Mouse (Mus musculus): ENCODE results near the gene Gm5148. TPM values are rescaled to one million over a fixed set of nuclear protein-coding genes. Genes with fewer than 3 reads are reported as not detected.

The Gm5148 gene
- total and polyA plus RNA-seq, 3 experiments: 1.0 to 147 TPM; not detected in 1

- Histone ChIP-seq H3K4me3 (ENCODE audit: control insufficient read depth in 1 of 2, insufficient read depth in 1 of 2, low read depth in 2 of 2, low read length in 2 of 2) (no peak overlapping the region; a peak in 1 of 4 replicates), H3K9ac (ENCODE audit: control insufficient read depth, low read depth, low read length, poor library complexity, severe bottlenecking) (no peak overlapping the region; the same call in 1 of the 2 replicates), H3K27ac (ENCODE audit: control insufficient read depth, low read depth, low read length) (peak overlapping the region; percentile 54), H3K27me3 (ENCODE audit: control insufficient read depth in 1 of 2, insufficient read depth in 2 of 2, low read length in 2 of 2) (no peaks in the 10 kb centered on the region), H3K79me2 (ENCODE audit: control insufficient read depth, insufficient read depth, low read length, poor library complexity) (no peaks in the 10 kb centered on the region), H3K36me3 (ENCODE audit: control insufficient read depth in 1 of 2, insufficient read depth in 2 of 2, low read length in 2 of 2) (peaks cover 0 to 42% of the 10 kb centered on the region in 2 experiments; a peak in 2 of 4 replicates), H3K4me1 (ENCODE audit: control insufficient read depth in 1 of 2, insufficient read depth in 2 of 2, low read length in 2 of 2) (peaks cover 20 to 45% of the 10 kb centered on the region in 2 experiments), H3K9me3 (replicated peaks; ENCODE audit: insufficient read depth, low read length) (no peaks in the 10 kb centered on the region)
- TF ChIP-seq JUND (IDR thresholded peaks at IDR 0.05; ENCODE audit: low read depth, low read length): peak; percentile 83; the same call in 1 of the 2 replicates
- no peak for TF ChIP-seq MAFK (IDR thresholded peaks at IDR 0.05; ENCODE audit: borderline replicate concordance, low read depth, low read length)
- TF ChIP-seq TCF12 (IDR thresholded peaks at IDR 0.05; ENCODE audit: low read depth, low read length): peak; percentile 73
- no peak for TF ChIP-seq KAT2A (conservative IDR thresholded peaks at IDR 0.05; ENCODE audit: low read depth, low read length)
- TF ChIP-seq MXI1 (IDR thresholded peaks at IDR 0.05; ENCODE audit: low read depth, low read length): peak; percentile 47; the same call in 1 of the 2 replicates
- TF ChIP-seq EP300 (IDR thresholded peaks at IDR 0.05; ENCODE audit: low read depth in 1 of 2, low read length in 2 of 2): peak; percentile 85 to 88
- peak; percentile 45; the same call in 1 of the 2 replicates for TF ChIP-seq BHLHE40 (IDR thresholded peaks at IDR 0.05; ENCODE audit: borderline replicate concordance, low read depth, low read length)
- TF ChIP-seq RCOR1 (IDR thresholded peaks at IDR 0.05; ENCODE audit: low read depth, low read length): peak; percentile 33; the same call in 1 of the 2 replicates
- peak; percentile 88 for TF ChIP-seq GATA1 (IDR thresholded peaks at IDR 0.05; ENCODE audit: low read depth, low read length)
- TF ChIP-seq MAX (IDR thresholded peaks at IDR 0.05; ENCODE audit: low read length): peak; percentile 86
- peak; percentile 91 for TF ChIP-seq ETS1 (IDR thresholded peaks at IDR 0.05; ENCODE audit: low read depth, low read length)
- no peak for TF ChIP-seq MYB (IDR thresholded peaks at IDR 0.05; ENCODE audit: low read depth, low read length)
- peak; percentile 79 for TF ChIP-seq MYC (IDR thresholded peaks at IDR 0.05; ENCODE audit: low read depth, low read length)
- DNase-seq (ENCODE audit: low read depth, low spot score): peak; percentile 70
These were observed 38.0 kb upstream of the Gm5148 start for GRCm38 (mm10) chr3:37762303-37762702.

DNA sequence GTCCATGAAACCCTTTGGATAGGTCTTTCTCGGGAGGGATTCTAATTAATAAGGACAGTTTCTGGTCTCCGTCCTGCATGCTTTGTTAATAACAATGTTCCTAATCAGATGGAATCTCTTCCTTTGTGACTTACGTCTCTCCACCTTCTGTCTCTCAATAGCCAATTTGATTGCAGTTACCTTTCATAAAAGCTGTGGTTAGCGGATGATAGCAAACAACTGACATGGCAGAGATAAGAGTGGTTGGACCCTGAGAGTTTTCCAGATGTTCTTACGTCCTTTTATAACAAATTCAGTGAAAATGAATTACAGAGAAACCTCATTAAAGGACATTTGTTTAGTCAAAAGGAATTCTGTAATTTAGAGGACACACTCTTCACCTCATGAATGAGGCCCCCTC is 37.5 kb upstream of the Gm5148 start:
- DNase-seq (ENCODE audit: low read depth, low spot score): peak; percentile 50
- TF ChIP-seq ZC3H11A (IDR thresholded peaks at IDR 0.05; ENCODE audit: low read depth, low read length) (no peak), CTCF (IDR thresholded peaks at IDR 0.05 in 2 of 3, conservative IDR thresholded peaks at IDR 0.05 in 1 of 3; ENCODE audit: control insufficient read depth in 1 of 3, insufficient read depth in 1 of 3, low read depth in 2 of 3, low read length in 3 of 3, poor library complexity in 1 of 3, severe bottlenecking in 1 of 3) (no peak), JUND (IDR thresholded peaks at IDR 0.05; ENCODE audit: low read depth, low read length) (no peak), SIN3A (IDR thresholded peaks at IDR 0.05; ENCODE audit: low read length) (peak; percentile 38; the same call in 1 of the 2 replicates), MAFK (IDR thresholded peaks at IDR 0.05; ENCODE audit: borderline replicate concordance, low read depth, low read length) (no peak), TCF12 (IDR thresholded peaks at IDR 0.05; ENCODE audit: low read depth, low read length) (peak; percentile 75; the same call in 1 of the 2 replicates), TAL1 (IDR thresholded peaks at IDR 0.05; ENCODE audit: low read length) (peak; percentile 51), BHLHE40 (IDR thresholded peaks at IDR 0.05; ENCODE audit: borderline replicate concordance, low read depth, low read length) (no peak), SMC3 (IDR thresholded peaks at IDR 0.05; ENCODE audit: low read depth, low read length) (no peak), CHD1 (IDR thresholded peaks at IDR 0.05; ENCODE audit: low read depth, low read length) (0 out of 2 replicates have a peak, but pooled peaks have one; percentile 30), RCOR1 (IDR thresholded peaks at IDR 0.05; ENCODE audit: low read depth, low read length) (peak; percentile 78), EP300 (IDR thresholded peaks at IDR 0.05; ENCODE audit: low read depth in 1 of 2, low read length in 2 of 2) (peak; percentile 64 to 80), MXI1 (IDR thresholded peaks at IDR 0.05; ENCODE audit: low read depth, low read length) (0 out of 2 replicates have a peak, but pooled peaks have one; percentile 5), GATA1 (IDR thresholded peaks at IDR 0.05; ENCODE audit: low read depth, low read length) (peak; percentile 84), ETS1 (IDR thresholded peaks at IDR 0.05; ENCODE audit: low read depth, low read length) (peak; percentile 87), MAX (IDR thresholded peaks at IDR 0.05; ENCODE audit: low read length) (peak; percentile 28; the same call in 1 of the 2 replicates), UBTF (IDR thresholded peaks at IDR 0.05; ENCODE audit: borderline replicate concordance, insufficient read depth, low read depth, low read length) (no peak), ELF1 (IDR thresholded peaks at IDR 0.05; ENCODE audit: low read depth, low read length) (no peak)
- Histone ChIP-seq H3K27me3 (ENCODE audit: control insufficient read depth in 1 of 2, insufficient read depth in 2 of 2, low read length in 2 of 2) (no peaks in the 10 kb centered on the region), H3K4me3 (ENCODE audit: control insufficient read depth in 1 of 2, insufficient read depth in 1 of 2, low read depth in 2 of 2, low read length in 2 of 2) (peak overlapping the region; percentile 17 to 43), H3K4me1 (ENCODE audit: control insufficient read depth in 1 of 2, insufficient read depth in 2 of 2, low read length in 2 of 2) (peaks cover 23 to 48% of the 10 kb centered on the region in 2 experiments), H3K9ac (ENCODE audit: control insufficient read depth, low read depth, low read length, poor library complexity, severe bottlenecking) (peak overlapping the region; percentile 26), H3K27ac (ENCODE audit: control insufficient read depth, low read depth, low read length) (peak overlapping the region; percentile 44), H3K36me3 (ENCODE audit: control insufficient read depth in 1 of 2, insufficient read depth in 2 of 2, low read length in 2 of 2) (peaks cover 0 to 48% of the 10 kb centered on the region in 2 experiments; a peak in 2 of 4 replicates), H3K79me2 (ENCODE audit: control insufficient read depth, insufficient read depth, low read length, poor library complexity) (no peaks in the 10 kb centered on the region), H3K9me3 (replicated peaks; ENCODE audit: insufficient read depth, low read length) (no peaks in the 10 kb centered on the region)

All from MEL (cell line).